Mouse (Mus musculus) heart, postnatal 0 days (tissue): ENCODE data around the gene Arl4c.

Experiments used
- CTCF ChIP-seq: IDR thresholded peaks from 2 replicates; pipeline ENCODE4 v1.5.1; 2016; ENCODE audit warnings: antibody characterized with exemption, control low read depth, low read depth
- EP300 ChIP-seq: IDR thresholded peaks from 2 replicates; pipeline ENCODE4 v1.6.1; 2016; ENCODE audit warnings: antibody characterized with exemption, low read depth

DNA sequence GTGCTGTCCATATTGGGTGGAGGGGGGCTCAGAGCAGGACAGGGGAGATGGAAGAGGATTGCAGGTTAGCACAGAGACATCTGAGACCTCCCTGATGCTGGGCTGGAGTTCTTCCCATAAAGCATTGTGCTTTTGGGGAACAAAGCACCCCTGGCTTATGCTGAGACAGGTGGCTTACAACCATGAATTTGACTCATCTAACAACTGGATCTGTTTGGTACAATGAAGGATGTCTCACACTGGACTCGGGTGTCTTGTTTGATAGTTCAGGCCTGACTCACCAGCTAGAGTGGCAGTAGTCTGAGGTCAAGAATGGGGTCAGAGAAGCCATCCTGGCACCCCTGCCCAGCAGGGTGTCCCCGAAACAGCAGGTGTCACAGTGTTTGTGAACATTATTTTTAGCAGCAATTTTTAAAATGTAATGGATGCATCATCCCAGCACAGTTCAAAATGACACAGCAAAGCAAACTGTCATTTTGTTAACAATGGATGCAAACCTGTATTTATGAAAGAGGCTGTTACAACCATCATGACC lies 9.7 kb downstream of the Arl4c start:
- no peak for TF ChIP-seq CTCF
- TF ChIP-seq EP300 = no peak
